Mouse (Mus musculus): ENCODE measurements around the gene Cpvl.

- no peak for TF ChIP-seq MYC (IDR thresholded peaks at IDR 0.05; ENCODE audit: low read depth, low read length)
- TF ChIP-seq POLR2A (IDR thresholded peaks at IDR 0.05; ENCODE audit: control insufficient read depth in 1 of 2, insufficient read depth in 1 of 2, low read depth in 1 of 2, low read length in 2 of 2, poor library complexity in 1 of 2), result no peak
These were observed 16.5 kb downstream of the Cpvl start for GRCm38 (mm10) chr6:53962006-53962405.

Data from MEL (cell line).